Mouse (Mus musculus) small intestine, adult 2 months (tissue): Measurements from ENCODE around the gene Tyro3. TPM values are rescaled to one million over a fixed set of nuclear protein-coding genes. Genes with fewer than 3 reads are reported as not detected.

Experiments used
- H3K27ac ChIP-seq: fragments of 200-500 bp; 2 replicates; pipeline ENCODE4 v1.5.1; 2012; ENCODE audit warnings: low read depth, low read length, control low read depth, inconsistent platforms; ENCODE audit not compliant: insufficient read depth
- H3K27me3 ChIP-seq: fragments of 200-500 bp; 2 replicates; pipeline ENCODE4 v1.6.1; 2012; ENCODE audit warnings: mild to moderate bottlenecking, moderate library complexity, low read length, inconsistent platforms; ENCODE audit not compliant: control insufficient read depth, insufficient read depth
- H3K36me3 ChIP-seq: fragments of 200-500 bp; 2 replicates; pipeline ENCODE4 v1.6.1; 2012; ENCODE audit warnings: mild to moderate bottlenecking, low read length, control low read depth, inconsistent platforms; ENCODE audit not compliant: control insufficient read depth, insufficient read depth
- H3K4me1 ChIP-seq: fragments of 200-500 bp; 2 replicates; pipeline ENCODE4 v1.6.1; 2012; ENCODE audit warnings: low read length, inconsistent platforms, mixed read lengths; ENCODE audit not compliant: control insufficient read depth, insufficient read depth, insufficient read length
- H3K4me3 ChIP-seq: fragments of 200-500 bp; 2 replicates; pipeline ENCODE4 v1.5.1; 2012; ENCODE audit warnings: low read depth, mild to moderate bottlenecking, control low read depth, inconsistent platforms, low read length, moderate library complexity
- CTCF ChIP-seq: fragments of 200-500 bp; IDR thresholded peaks from 2 replicates; pipeline ENCODE4 v1.5.1; 2012; ENCODE audit warnings: low read depth, mild to moderate bottlenecking, control low read depth, inconsistent platforms, low read length, moderate library complexity, mixed read lengths; ENCODE audit not compliant: insufficient replicate concordance, insufficient read length; ENCODE audit errors: extremely low read depth
- POLR2A ChIP-seq: fragments of 200-500 bp; IDR thresholded peaks from 2 replicates; pipeline ENCODE4 v1.6.1; 2012; ENCODE audit warnings: low read depth, mild to moderate bottlenecking, control low read depth, inconsistent platforms, low read length, moderate library complexity
- WGBS: fragments of 180-500 bp; shearing (Covaris S2); methylation state at CpG from one replicate; pipeline ENCODE4 v1.1.7; 2018; 5-methylcytosine and 5-hydroxymethylcytosine counted together
- polyA plus RNA-seq: library from polyadenylated mRNA; depleted of rRNA; stranded (reverse); fragments of >200 nt; gene quantifications from 2 replicates; pipeline ENCODE4 v1.2.3, GENCODE M21; 2012

Tyro3 gene
- polyA plus RNA-seq, 1 experiment, result 3.2 TPM

DNA sequence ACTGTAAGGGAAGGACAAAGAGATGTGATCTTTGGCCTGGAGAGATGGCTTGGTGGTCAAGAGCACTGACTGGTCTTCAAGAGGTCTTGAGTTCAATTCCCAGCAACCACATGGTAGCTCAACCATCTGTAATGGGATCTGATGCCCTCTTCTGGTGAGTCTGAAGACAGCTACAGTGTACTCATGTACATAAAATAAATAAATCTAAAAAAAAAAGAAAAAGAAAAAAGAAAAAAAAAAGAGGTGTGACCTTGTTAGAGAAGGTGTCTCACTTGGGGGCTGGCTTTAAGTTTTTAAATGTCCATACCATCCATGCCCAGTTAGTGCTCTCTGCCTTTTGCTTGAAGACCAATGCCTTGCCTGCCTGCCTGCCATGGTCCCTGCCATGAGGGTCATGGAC lies 42.5 kb downstream of the Tyro3 start:
- H3K4me3 ChIP-seq, result no peak overlapping the region
- no peaks in the 10 kb centered on the region for H3K27me3 ChIP-seq
- TF ChIP-seq POLR2A, result no peak
- no peak overlapping the region for H3K27ac ChIP-seq
- H3K36me3 ChIP-seq, result no peaks in the 10 kb centered on the region
- no peaks in the 10 kb centered on the region for H3K4me1 ChIP-seq

DNA sequence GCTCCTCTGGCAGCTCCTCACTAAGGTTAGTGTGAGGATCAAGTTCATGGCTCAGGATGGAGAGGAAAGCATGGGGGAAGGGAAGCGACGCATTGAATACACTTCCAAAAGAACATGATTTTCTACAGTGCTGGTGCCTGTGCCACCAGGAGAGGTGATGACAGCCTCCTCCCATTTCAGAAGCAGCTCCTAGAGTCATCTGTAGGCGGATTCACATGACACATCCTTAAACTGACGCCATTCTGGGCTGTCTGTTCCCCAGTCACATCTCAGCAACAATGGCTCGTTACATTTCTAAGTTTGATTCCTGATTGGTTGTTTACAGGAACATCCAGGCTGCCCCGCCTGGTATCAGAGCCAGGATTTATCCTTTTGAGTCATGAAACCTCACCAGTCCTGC lies 44.5 kb downstream of the Tyro3 start:
- Histone ChIP-seq H3K36me3 (no peaks in the 10 kb centered on the region), H3K27me3 (no peaks in the 10 kb centered on the region), H3K4me3 (no peak overlapping the region), H3K27ac (no peak overlapping the region), H3K4me1 (no peaks in the 10 kb centered on the region; the same call in 1 of the 2 replicates)
- no peak for TF ChIP-seq CTCF
- no peak for TF ChIP-seq POLR2A
- WGBS, result 72% methylated on average over 6 of the region's 6 CpGs

DNA sequence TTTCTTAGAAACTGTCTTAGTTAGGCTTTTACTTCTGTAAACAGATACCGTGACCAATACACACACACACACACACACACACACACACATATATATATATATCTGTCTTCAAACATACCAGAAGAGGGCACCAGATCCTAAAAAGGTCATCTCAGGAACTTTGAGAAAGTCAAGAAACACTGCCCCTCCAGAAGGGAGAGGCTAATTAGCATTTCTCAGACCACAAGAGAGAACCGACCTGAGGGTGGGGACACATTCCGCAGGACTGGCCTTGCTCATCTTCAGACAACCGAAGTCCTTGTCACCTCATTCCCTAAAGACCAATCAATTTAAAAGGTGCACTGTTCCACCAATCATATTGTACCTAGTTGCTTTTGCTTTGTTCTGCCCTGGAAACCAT lies 46.0 kb downstream of the Tyro3 start:
- no peak for TF ChIP-seq CTCF
- no peak for TF ChIP-seq POLR2A

GRCm38 (mm10) chr2:119845882-119846546 lies 48.5 kb downstream of the Tyro3 start:
- H3K36me3 ChIP-seq, result no peaks in the 10 kb centered on the region
- no peak for TF ChIP-seq CTCF
- TF ChIP-seq POLR2A, result no peak
- 38% methylated on average over 2 of the region's 2 CpGs for WGBS
- H3K27ac ChIP-seq, result no peak overlapping the region
- H3K4me3 ChIP-seq, result no peak overlapping the region
- H3K27me3 ChIP-seq, result no peaks in the 10 kb centered on the region
- no peaks in the 10 kb centered on the region; the same call in 1 of the 2 replicates for H3K4me1 ChIP-seq

More for the DNA sequence above, 46.0 kb downstream of the Tyro3 start:
- Histone ChIP-seq H3K4me1 (no peaks in the 10 kb centered on the region; the same call in 1 of the 2 replicates), H3K36me3 (no peaks in the 10 kb centered on the region), H3K27ac (no peak overlapping the region), H3K27me3 (no peaks in the 10 kb centered on the region), H3K4me3 (no peak overlapping the region)
- 93% methylated on average over 4 of the region's 4 CpGs for WGBS

DNA sequence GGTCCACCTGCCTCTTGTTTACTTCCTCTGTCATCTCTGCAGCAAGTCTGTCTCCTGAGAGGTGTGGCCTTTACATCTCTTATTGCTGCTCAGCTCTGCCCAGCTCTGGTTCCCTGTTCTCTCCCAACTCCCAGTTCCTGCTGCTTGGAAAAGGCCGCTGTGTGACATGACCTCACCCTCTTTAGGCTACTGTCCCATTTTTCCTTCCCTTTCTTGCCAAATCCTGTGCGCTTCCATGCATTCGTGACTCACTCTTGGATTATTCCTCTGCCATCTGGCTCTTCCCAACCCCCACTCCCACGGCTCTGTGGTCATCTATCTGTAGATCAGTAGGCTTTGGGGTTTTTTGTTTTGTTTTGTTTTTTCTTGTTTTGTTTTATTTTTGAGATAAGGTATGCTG lies 49.4 kb downstream of the Tyro3 start:
- no peaks in the 10 kb centered on the region; the same call in 1 of the 2 replicates for H3K4me1 ChIP-seq
- H3K27me3 ChIP-seq, result no peaks in the 10 kb centered on the region
- 72% methylated on average over 4 of the region's 4 CpGs for WGBS
- H3K4me3 ChIP-seq, result no peak overlapping the region
- no peak overlapping the region for H3K27ac ChIP-seq
- no peaks in the 10 kb centered on the region for H3K36me3 ChIP-seq
- TF ChIP-seq POLR2A, result no peak
- TF ChIP-seq CTCF, result no peak

- H3K36me3 ChIP-seq, result no peaks in the 10 kb centered on the region
- H3K27ac ChIP-seq, result no peak overlapping the region
- no peak overlapping the region for H3K4me3 ChIP-seq
- no peaks in the 10 kb centered on the region for H3K27me3 ChIP-seq
- 78% methylated on average over 4 of the region's 4 CpGs for WGBS
- TF ChIP-seq CTCF (no peak), POLR2A (no peak)
- H3K4me1 ChIP-seq, result no peaks in the 10 kb centered on the region
Observed at GRCm38 (mm10) chr2:119853811-119854210, 56.3 kb downstream of the Tyro3 start.

DNA sequence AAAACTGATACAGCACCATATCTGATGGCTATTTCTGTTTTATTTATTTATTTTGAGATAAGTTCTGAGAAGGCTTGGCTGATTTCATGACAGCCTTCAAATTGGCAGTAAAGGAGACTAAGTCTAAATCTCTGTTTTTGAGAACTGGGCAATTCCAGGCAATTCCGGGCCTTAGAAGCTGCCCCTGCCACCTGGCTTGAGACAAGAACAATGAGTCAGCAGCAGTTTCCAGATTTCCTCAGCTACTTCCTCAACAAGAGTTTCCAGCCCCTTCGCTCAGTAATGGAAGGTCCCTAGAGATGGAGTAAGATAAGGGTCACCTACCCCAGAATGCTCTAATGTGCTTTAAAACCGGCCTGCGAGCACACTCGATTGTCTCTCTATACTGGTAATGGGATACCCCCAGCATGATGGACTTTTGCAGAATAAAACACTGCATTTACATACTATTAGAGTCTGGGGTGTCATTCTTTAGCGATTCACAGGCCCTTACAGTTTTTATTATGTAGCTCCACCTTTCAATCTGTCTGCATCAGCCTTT lies 57.8 kb downstream of the Tyro3 start:
- 77% methylated on average over 6 of the region's 6 CpGs for WGBS
- Histone ChIP-seq H3K27me3 (no peaks in the 10 kb centered on the region), H3K27ac (no peak overlapping the region), H3K4me1 (no peaks in the 10 kb centered on the region), H3K36me3 (no peaks in the 10 kb centered on the region), H3K4me3 (no peak overlapping the region)
- no peak for TF ChIP-seq CTCF

- H3K36me3 ChIP-seq, result no peaks in the 10 kb centered on the region
- H3K27ac ChIP-seq, result no peak overlapping the region
- H3K27me3 ChIP-seq, result no peaks in the 10 kb centered on the region
- TF ChIP-seq POLR2A, result no peak
- TF ChIP-seq CTCF, result no peak
- H3K4me1 ChIP-seq, result no peaks in the 10 kb centered on the region
- 83% methylated on average over 2 of the region's 2 CpGs for WGBS
- no peak overlapping the region for H3K4me3 ChIP-seq
Observed at GRCm38 (mm10) chr2:119857341-119857740, 59.8 kb downstream of the Tyro3 start.
